Mouse (Mus musculus) kidney, adult 2 months (tissue): ENCODE results near the gene Abca8b. TPM values are rescaled to one million over a fixed set of nuclear protein-coding genes. Genes with fewer than 3 reads are reported as not detected.
A peak's percentile ranks its signal among the peaks of the same experiment; 100 is the strongest.
"Not testable (repeated sequence)": the region's sequence is repeated elsewhere in the genome, so short reads cannot be mapped to it uniquely, and the experiment has no call there.

Experiments
- DNase-seq: peaks from one replicate; pipeline ENCODE4 v3.0.0; 2021
- H3K27ac ChIP-seq: fragments of 200-500 bp; 2 replicates; pipeline ENCODE4 v1.5.1; 2012; ENCODE audit warnings: low read depth, low read length, control low read depth, inconsistent platforms; ENCODE audit not compliant: insufficient read depth
- H3K27me3 ChIP-seq: fragments of 200-500 bp; replicated peaks from 2 replicates; pipeline ENCODE4 v1.6.1; 2012; ENCODE audit warnings: mild to moderate bottlenecking, moderate library complexity, low read length, inconsistent platforms; ENCODE audit not compliant: control insufficient read depth, insufficient read depth
- H3K36me3 ChIP-seq: fragments of 200-500 bp; 2 replicates; pipeline ENCODE4 v1.6.1; 2012; ENCODE audit warnings: mild to moderate bottlenecking, moderate library complexity, low read length, inconsistent platforms; ENCODE audit not compliant: control insufficient read depth, insufficient read depth
- H3K4me1 ChIP-seq: fragments of 200-500 bp; 2 replicates; pipeline ENCODE4 v1.6.1; 2011; ENCODE audit warnings: low read length; ENCODE audit not compliant: control insufficient read depth, insufficient read depth
- H3K4me3 ChIP-seq: fragments of 200-500 bp; 2 replicates; pipeline ENCODE4 v1.5.1; 2011; ENCODE audit warnings: mild to moderate bottlenecking, low read depth, low read length, control low read depth; ENCODE audit not compliant: insufficient read depth
- CTCF ChIP-seq: fragments of 200-500 bp; conservative IDR thresholded peaks from 2 replicates; pipeline ENCODE4 v1.5.1; 2011; ENCODE audit warnings: low read depth, mild to moderate bottlenecking, control low read depth, low read length, moderate library complexity, mixed read lengths; ENCODE audit not compliant: insufficient read depth, insufficient read length
- POLR2A ChIP-seq: fragments of 200-500 bp; IDR thresholded peaks from one replicate; pipeline ENCODE4 v1.6.1; 2011; ENCODE audit warnings: low read depth, low read length, control low read depth
- WGBS: fragments of 180-500 bp; shearing (Covaris S2); methylation state at CpG from one replicate; pipeline ENCODE4 v1.1.7; 2018; 5-methylcytosine and 5-hydroxymethylcytosine counted together
- polyA plus RNA-seq: library from polyadenylated mRNA; depleted of rRNA; stranded (reverse); fragments of >200 nt; gene quantifications from 2 replicates; pipeline ENCODE4 v1.2.3, GENCODE M21; 2012

Gene Abca8b
- polyA plus RNA-seq, 1 experiment: 0.69 TPM

DNA sequence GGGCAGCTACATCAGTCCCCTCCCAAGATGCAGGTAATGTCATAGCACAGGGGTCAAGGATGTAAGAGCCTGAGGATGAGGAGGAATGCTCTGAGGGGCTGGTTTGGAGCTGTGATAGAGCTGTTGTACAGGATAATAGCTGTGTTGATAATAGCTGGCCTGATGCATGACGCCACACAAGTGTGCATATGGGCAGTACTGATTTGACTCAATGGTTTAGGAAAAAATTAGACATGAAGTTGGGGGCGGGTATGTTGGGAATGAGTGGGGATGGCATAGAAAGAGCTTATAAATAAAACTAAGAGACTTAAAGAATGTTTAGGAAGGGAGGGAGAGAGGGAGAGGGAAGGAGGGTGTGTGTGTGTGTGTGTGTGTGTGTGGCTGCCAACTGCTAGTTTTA lies 5.4 kb downstream of the Abca8b start:
- DNase-seq: no peak
- no peaks in the 10 kb centered on the region for H3K27me3 ChIP-seq
- TF ChIP-seq POLR2A: no peak
- no peak overlapping the region for H3K27ac ChIP-seq
- WGBS: 94% methylated on average over 2 of the region's 2 CpGs
- H3K36me3 ChIP-seq: no peaks in the 10 kb centered on the region
- H3K4me3 ChIP-seq: no peak overlapping the region
- no peaks in the 10 kb centered on the region for H3K4me1 ChIP-seq

DNA sequence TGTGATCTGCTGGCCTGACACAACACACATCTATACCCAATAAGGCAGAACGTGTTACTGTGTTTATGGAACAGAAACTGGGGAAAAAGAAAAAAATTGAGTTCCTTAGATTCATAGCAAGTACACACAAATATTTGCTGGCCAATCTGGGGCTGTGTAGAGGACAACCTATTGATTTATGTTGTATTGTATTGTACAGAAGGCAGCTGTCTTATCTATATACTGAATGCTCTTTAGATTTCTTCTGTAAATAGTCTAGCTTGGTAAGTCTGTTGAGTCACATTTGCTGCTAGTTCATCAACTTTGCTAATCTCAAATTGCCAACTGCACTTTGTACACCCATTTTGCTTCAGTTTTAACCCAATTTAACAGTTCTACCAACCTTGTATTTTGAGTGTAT lies 7.5 kb downstream of the Abca8b start:
- Histone ChIP-seq H3K27ac (no peak overlapping the region), H3K36me3 (no peaks in the 10 kb centered on the region), H3K27me3 (no peaks in the 10 kb centered on the region), H3K4me1 (no peaks in the 10 kb centered on the region), H3K4me3 (no peak overlapping the region)
- no peak for DNase-seq
- TF ChIP-seq POLR2A: no peak
- no peak for TF ChIP-seq CTCF
- 76% methylated on average over 1 of the region's 1 CpGs for WGBS

DNA sequence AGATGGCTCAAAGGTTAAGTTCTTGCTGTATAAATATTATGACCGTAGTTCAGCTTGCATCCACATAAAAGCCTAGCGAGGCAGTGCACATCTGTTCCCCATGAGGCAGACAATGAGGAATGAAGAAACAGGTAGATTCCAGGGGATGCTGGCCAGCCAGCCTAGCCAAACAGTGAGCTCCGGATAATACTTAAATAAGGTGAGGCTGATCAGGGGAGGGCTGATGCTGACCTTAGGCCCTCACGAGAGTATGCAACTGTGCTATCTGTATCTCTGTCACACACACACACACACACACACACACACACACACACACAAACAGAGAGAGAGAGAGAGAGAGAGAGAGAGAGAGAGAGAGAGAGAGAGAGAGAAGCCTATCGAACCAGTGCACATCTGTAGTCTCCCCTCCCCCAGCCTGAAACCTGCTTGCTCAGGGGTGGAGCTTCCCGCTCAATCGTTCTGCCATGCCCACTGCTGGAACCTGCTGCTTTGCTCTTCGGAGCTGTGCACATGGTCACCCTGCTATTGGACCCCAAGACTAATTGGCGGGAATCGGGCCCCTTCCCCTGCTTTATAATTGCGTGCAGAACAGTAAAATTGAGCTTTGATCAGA lies 8.1 kb downstream of the Abca8b start:
- not testable (repeated sequence) for H3K27ac ChIP-seq

DNA sequence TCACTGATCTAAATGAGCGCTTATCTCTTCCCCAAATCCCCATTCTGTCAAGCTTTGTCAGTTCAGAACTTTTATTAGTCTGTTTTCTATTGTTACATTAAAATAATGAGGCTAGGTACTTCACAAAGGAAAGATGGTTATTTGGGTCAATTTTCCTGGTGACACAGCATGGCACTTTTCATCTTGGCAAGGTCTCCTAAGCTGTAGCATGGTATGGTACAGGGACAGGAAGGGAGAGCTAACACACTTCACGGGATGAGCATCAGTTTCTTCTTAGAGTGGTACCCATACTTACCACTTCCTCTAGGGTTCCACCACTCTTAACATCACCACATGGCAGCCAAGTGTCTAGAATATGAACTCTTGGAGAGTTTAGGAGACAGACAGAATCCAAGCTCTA lies 13.8 kb downstream of the Abca8b start:
- 91% methylated on average over 2 of the region's 2 CpGs for whole genome bisulfite sequencing
- Histone ChIP-seq H3K27ac (no peak overlapping the region), H3K36me3 (no peaks in the 10 kb centered on the region), H3K4me3 (no peak overlapping the region), H3K4me1 (no peaks in the 10 kb centered on the region), H3K27me3 (no peaks in the 10 kb centered on the region)
- no peak for TF ChIP-seq CTCF
- TF ChIP-seq POLR2A: no peak
- DNase-seq: no peak

More for the DNA sequence above, 8.1 kb downstream of the Abca8b start:
- not testable (repeated sequence) for H3K4me3 ChIP-seq, H3K36me3 ChIP-seq, H3K27me3 ChIP-seq, H3K4me1 ChIP-seq, DNase-seq
- WGBS: 47% methylated on average over 11 of the region's 11 CpGs

DNA sequence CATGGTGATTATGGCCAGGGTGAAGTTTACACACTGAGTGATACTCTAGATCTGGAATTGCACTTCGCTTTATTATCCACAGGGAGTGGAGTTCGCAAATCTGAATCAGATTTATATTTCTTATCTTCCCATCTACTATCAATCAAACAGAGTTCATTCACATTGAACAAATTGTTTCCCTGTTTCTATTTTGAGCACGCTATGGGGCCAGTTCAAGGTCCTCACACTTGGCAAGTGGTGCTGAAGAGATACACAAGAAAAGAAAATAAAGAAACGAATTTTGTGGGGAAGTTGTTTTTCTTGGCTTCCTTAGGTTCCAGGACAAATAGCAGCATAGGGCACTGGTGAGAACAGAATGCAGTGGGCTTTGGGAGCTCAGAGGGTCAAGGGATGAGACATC lies 25.1 kb downstream of the Abca8b start:
- TF ChIP-seq POLR2A (no peak), CTCF (no peak)
- no peaks in the 10 kb centered on the region for H3K4me1 ChIP-seq
- 50% methylated on average over 4 of the region's 4 CpGs for WGBS
- H3K27me3 ChIP-seq: no peaks in the 10 kb centered on the region
- H3K27ac ChIP-seq: no peak overlapping the region
- H3K36me3 ChIP-seq: no peaks in the 10 kb centered on the region
- no peak overlapping the region for H3K4me3 ChIP-seq
- peak; percentile 56 for DNase-seq

DNA sequence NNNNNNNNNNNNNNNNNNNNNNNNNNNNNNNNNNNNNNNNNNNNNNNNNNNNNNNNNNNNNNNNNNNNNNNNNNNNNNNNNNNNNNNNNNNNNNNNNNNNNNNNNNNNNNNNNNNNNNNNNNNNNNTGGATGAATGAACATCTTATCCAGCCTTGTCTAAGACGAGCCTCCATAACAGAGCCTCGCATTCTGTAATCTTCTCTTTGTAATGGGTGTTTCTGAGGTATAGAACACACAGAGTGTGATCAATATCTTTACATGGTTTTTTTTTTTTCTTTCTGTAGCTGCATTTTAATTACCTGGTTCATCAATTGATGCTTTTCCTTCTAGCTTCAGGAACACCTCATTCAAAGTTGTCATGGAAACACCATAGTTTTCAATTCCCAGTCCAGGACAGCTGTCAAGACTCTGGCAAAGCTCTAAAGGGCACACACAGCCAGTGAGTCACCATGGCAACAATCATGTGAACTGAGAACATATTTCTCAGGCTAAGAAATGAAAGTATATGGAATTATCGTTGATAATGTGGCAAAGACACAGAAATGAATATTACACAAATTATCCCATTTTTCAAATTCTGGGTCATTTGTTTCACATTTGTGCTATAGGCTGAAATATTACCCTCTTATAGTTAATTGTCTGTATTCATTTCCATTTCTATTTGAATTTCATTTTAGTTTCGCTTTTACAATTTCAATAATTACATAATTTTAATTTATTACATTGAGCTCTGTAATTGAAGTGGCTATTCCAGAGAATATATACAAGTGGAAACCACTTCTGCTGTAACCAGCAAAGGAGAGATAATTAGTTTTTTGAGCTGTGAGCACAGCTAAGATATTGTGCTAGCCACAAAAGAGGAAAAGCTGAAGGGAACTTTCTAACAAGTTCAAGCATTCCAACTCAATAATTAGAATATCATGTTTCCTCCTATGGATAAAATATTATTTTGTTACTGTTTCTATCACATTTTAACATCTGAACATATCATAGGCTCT lies 33.9 kb downstream of the Abca8b start:
- TF ChIP-seq POLR2A (no peak), CTCF (no peak)
- DNase-seq: no peak
- no peaks in the 10 kb centered on the region for H3K36me3 ChIP-seq
- 86% methylated on average over 4 of the region's 4 CpGs for WGBS
- no peak overlapping the region for H3K4me3 ChIP-seq
- H3K4me1 ChIP-seq: no peaks in the 10 kb centered on the region
- H3K27me3 ChIP-seq: no peaks in the 10 kb centered on the region
- no peak overlapping the region for H3K27ac ChIP-seq

DNA sequence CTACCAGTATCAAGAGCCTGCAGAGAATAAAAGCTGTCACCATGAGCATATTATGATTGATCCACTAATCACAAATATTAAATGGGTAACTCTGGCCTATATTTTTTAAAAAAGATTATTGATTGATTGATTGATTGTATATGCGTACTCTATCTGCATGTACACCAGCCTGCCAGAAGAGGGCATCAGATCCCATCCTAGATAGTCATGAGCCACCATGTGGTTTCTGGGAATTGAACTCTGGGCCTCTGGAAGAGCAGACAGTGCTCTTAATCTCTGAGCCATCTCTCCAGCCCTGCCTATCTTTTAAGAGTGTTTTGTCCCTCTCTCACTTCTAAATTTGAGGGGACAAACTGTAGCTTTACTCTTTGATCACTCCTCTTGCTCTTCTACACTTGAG lies 40.5 kb downstream of the Abca8b start:
- no peak overlapping the region for H3K27ac ChIP-seq
- no peak for DNase-seq
- WGBS: 94% methylated on average over 1 of the region's 1 CpGs
- H3K27me3 ChIP-seq: no peaks in the 10 kb centered on the region
- H3K4me1 ChIP-seq: no peaks in the 10 kb centered on the region
- no peaks in the 10 kb centered on the region for H3K36me3 ChIP-seq
- TF ChIP-seq CTCF: peak; percentile 37
- TF ChIP-seq POLR2A: no peak
- H3K4me3 ChIP-seq: no peak overlapping the region
